Mouse (Mus musculus) lung, embryonic 14.5 days (tissue): ENCODE data around the gene Tmem121. TPM values are rescaled to one million over a fixed set of nuclear protein-coding genes. Genes with fewer than 3 reads are reported as not detected.

Experiments
- ATAC-seq: fragments of 200-750 bp; cut with Nextera tagmentation; 2 replicates; pipeline ENCODE4 v1.8.0; 2017; ENCODE audit warnings: mild to moderate bottlenecking, moderate TSS enrichment, moderate library complexity; ENCODE audit not compliant: insufficient read depth
- DNase-seq: peaks from one replicate; pipeline ENCODE4 v3.0.0-alpha.2; 2015
- H3K27ac ChIP-seq: fragments of 300-500 bp; sonication (generic); 2 replicates; pipeline ENCODE4 v1.5.1; 2014; ENCODE audit warnings: low read depth, mild to moderate bottlenecking, moderate library complexity
- H3K27me3 ChIP-seq: fragments of 300-500 bp; sonication (generic); 2 replicates; pipeline ENCODE4 v1.6.1; 2014; ENCODE audit warnings: low read length, control low read depth; ENCODE audit not compliant: insufficient read depth
- H3K36me3 ChIP-seq: fragments of 300-500 bp; sonication (generic); 2 replicates; pipeline ENCODE4 v1.6.1; 2014; ENCODE audit warnings: control low read depth; ENCODE audit not compliant: insufficient read depth
- H3K4me1 ChIP-seq: fragments of 300-500 bp; sonication (generic); 2 replicates; pipeline ENCODE4 v1.6.1; 2014; ENCODE audit warnings: antibody characterized with exemption, control low read depth; ENCODE audit not compliant: insufficient read depth
- H3K4me2 ChIP-seq: fragments of 300-500 bp; sonication (generic); 2 replicates; pipeline ENCODE4 v1.6.1; 2014; ENCODE audit warnings: mild to moderate bottlenecking
- H3K4me3 ChIP-seq: fragments of 300-500 bp; sonication (generic); 2 replicates; pipeline ENCODE4 v1.5.1; 2014; ENCODE audit warnings: low read depth, low read length
- H3K9ac ChIP-seq: fragments of 300-500 bp; sonication (generic); 2 replicates; pipeline ENCODE4 v1.6.1; 2014
- H3K9me3 ChIP-seq: fragments of 300-500 bp; sonication (generic); 2 replicates; pipeline ENCODE4 v1.6.1; 2016; ENCODE audit warnings: low read depth, low read length, control low read depth
- CTCF ChIP-seq: IDR thresholded peaks from 2 replicates; pipeline ENCODE4 v1.5.1; 2016; ENCODE audit warnings: antibody characterized with exemption, low read depth
- WGBS: fragments of 180-500 bp; shearing (Covaris S2); extraction: QIAGEN DNeasy Blood & Tissue Kit; methylation state at CpG from one replicate; pipeline ENCODE4 v1.1.7; 2014; 5-methylcytosine and 5-hydroxymethylcytosine counted together
- polyA plus RNA-seq: library from polyadenylated mRNA; unstranded; fragments of >200 nt; fragmentation: Nextera tagmentation; extraction: Ambion mirVana; gene quantifications from 2 replicates; pipeline ENCODE4 v1.2.1, GENCODE M21; 2014

Gene Tmem121
- polyA plus RNA-seq, 1 experiment from 2014 or later = 6.1 TPM

DNA sequence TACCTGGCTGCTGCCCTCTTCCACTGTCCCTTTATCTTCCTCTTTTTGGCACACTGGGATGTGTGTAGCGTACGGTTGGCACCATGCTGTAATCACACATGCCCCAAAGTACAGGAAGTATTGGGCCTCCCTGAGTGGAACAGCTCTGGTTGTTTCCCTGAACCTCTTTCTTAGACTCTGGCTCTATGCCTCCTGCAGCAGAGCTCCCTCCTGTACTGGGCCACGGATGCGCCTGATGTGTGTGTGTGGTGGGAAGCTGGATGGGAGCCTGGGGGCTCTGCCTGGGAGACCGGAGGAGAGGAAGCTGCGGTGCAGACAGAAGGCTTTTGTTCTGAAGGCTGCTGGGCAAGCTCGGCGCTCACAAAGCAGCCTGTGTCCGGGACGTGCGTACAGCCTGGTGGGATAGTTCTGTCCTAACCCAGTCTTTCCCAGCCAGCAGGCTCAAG lies 22.1 kb upstream of the Tmem121 start:
- no peak overlapping the region for H3K9ac ChIP-seq
- no peak for DNase-seq
- H3K4me1 ChIP-seq = no peaks in the 10 kb centered on the region
- no peak overlapping the region for H3K27ac ChIP-seq
- no peak overlapping the region for H3K4me3 ChIP-seq
- TF ChIP-seq CTCF = no peak
- H3K36me3 ChIP-seq = peaks cover 29% of the 10 kb centered on the region; the same call in 1 of the 2 replicates
- no peak for ATAC-seq
- H3K9me3 ChIP-seq = no peaks in the 10 kb centered on the region
- WGBS = 82% methylated on average over 11 of the region's 11 CpGs
- no peak overlapping the region for H3K4me2 ChIP-seq
- no peaks in the 10 kb centered on the region for H3K27me3 ChIP-seq

DNA sequence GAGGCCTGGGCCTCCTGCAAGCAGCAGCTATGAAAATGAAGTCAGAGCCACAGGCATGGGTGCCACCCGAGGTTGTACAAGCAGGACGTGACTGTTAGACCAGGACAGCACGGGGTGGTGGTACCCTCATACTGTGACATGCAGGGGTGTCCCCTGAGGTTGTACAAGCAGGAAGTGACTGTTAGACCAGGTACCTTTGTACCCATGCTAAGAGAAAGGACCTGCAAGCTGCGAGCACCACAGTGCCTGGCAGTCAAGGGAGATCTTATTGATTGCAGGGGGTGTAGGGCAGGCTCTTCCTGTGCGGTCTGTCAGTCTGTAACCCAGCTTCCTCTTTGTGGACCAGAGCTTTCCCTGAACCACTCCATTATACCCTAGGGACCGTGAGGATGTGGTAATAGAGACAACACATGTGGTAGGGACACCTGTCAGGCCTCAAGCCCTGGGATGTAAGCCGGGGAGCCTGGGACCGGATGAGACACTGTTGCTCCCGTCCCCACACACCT lies 17.6 kb upstream of the Tmem121 start:
- H3K27ac ChIP-seq = no peak overlapping the region
- 73% methylated on average over 9 of the region's 9 CpGs for WGBS
- H3K36me3 ChIP-seq = peaks cover 13% of the 10 kb centered on the region; the same call in 1 of the 2 replicates
- no peaks in the 10 kb centered on the region for H3K27me3 ChIP-seq
- DNase-seq (no peak), ATAC-seq (peak; percentile 35; the same call in 1 of the 2 replicates)
- no peak overlapping the region for H3K9ac ChIP-seq
- no peak overlapping the region for H3K4me3 ChIP-seq
- H3K4me2 ChIP-seq = no peak overlapping the region
- H3K9me3 ChIP-seq = no peaks in the 10 kb centered on the region
- TF ChIP-seq CTCF = no peak
- H3K4me1 ChIP-seq = no peaks in the 10 kb centered on the region

DNA sequence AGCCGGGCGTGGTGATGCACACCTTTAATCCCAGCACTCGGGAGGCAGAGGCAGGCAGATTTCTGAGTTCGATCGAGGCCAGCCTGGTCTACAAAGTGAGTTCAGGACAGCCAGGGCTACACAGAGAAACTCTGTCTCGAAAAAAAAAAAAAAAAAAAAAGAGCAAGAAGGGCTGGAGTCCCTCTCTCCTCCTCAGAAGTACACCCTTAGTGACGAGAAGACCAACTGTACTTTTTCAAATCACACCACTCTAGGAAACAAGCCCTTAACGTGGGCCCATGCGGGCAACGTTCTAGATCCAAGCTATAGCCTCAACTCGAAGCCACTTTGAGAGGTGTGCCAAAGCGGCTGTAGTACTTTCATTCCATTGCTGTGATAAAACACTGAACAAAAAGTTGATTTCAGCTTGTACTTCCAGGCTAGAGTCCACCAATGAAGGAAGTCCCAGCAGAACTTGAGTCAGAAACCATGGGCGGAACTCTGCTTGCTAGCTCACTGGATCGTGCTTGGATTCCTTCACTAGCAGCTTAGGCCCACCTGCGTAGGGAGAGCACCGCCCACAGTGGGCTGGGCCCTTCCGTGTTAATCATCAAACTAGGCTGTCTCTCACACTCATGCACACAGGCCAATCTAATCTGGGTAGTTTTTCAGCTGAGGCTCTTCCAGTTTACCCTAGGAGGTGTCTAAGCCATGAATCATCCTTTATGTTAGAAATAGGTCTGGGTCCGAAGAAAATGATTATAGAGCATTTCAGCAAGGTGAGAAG lies 8.6 kb upstream of the Tmem121 start:
- no peaks in the 10 kb centered on the region for H3K4me1 ChIP-seq
- no peak for ATAC-seq
- DNase-seq = no peak
- H3K9me3 ChIP-seq = no peaks in the 10 kb centered on the region
- no peak overlapping the region for H3K9ac ChIP-seq
- no peaks in the 10 kb centered on the region for H3K36me3 ChIP-seq
- no peaks in the 10 kb centered on the region for H3K27me3 ChIP-seq
- no peak overlapping the region for H3K27ac ChIP-seq
- TF ChIP-seq CTCF = no peak
- H3K4me3 ChIP-seq = no peak overlapping the region
- no peak overlapping the region for H3K4me2 ChIP-seq
- 80% methylated on average over 18 of the region's 18 CpGs for WGBS

DNA sequence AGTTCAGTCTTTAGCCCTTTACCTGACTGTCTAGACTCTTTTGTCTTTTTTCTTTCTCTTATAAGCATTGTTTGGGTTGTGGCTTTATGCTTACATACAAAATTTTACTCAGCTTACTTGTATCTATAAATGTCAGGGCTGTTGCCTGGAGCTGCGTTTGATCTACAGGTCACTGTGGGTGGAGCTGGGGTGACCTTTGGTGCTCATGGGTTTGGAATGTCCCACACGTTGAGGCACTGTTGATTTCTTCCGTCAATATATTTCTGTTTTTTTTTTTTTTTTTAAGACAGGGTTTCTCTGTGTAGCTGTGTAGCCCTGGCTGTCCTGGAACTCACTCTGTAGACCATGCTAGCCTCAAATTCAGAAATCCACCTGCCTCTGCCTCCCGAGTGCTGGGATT lies 4.7 kb upstream of the Tmem121 start:
- no peak overlapping the region for H3K4me3 ChIP-seq
- H3K9me3 ChIP-seq = no peaks in the 10 kb centered on the region
- no peaks in the 10 kb centered on the region; the same call in 1 of the 2 replicates for H3K4me1 ChIP-seq
- H3K36me3 ChIP-seq = no peaks in the 10 kb centered on the region
- DNase-seq (no peak), ATAC-seq (no peak)
- H3K27me3 ChIP-seq = peaks cover 7% of the 10 kb centered on the region
- no peak overlapping the region for H3K4me2 ChIP-seq
- H3K9ac ChIP-seq = no peak overlapping the region
- no peak overlapping the region for H3K27ac ChIP-seq
- no peak for TF ChIP-seq CTCF
- 39% methylated on average over 4 of the region's 4 CpGs for WGBS

- no peak for DNase-seq
- Histone ChIP-seq H3K9me3 (no peaks in the 10 kb centered on the region), H3K4me1 (peaks cover 7% of the 10 kb centered on the region; the same call in 1 of the 2 replicates), H3K27ac (no peak overlapping the region), H3K9ac (no peak overlapping the region), H3K36me3 (no peaks in the 10 kb centered on the region), H3K27me3 (peaks cover 25% of the 10 kb centered on the region), H3K4me2 (no peak overlapping the region; the same call in 1 of the 2 replicates), H3K4me3 (no peak overlapping the region; the same call in 1 of the 2 replicates)
- WGBS = 61% methylated on average over 5 of the region's 5 CpGs
- no peak for TF ChIP-seq CTCF
- no peak for ATAC-seq
These were observed 785 bp upstream of the Tmem121 start for GRCm38 (mm10) chr12:113184945-113185344.

DNA sequence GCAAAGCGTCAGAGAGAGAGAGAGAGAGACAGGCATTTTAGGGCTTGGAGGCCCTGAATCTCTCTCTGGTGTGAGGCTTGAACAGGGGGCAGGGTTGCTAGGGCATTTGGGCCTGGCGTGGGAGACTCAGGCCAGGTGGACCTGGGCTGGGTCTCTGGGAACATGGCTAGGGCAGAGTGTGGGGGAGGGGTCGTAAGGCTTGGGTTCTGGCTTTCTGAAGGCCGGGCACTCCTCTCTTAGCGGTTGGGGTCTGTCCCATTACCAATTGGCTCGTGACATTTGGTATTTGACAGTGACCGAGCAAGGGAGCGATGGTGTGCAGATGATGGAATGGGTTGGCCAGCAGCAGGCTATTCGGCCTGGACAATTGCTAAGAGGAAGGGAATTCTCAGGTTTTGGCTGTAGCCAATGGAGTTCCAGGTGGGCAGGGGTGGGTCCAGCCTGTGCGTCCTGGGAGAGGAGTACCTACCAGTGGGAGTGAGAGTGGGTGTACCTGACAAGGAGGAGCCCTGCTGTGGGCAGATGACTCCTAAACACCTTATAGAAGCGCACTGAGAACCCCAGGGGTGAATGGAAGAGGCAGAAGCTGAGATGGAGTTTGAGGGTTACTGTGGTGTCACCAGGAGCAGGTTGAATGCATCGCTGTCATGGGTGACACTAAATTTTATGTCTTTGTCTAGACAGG lies 738 bp downstream of the Tmem121 start:
- no peak for DNase-seq

GRCm38 (mm10) chr12:113187011-113187375 lies 1.3 kb downstream of the Tmem121 start:
- 48% methylated on average over 4 of the region's 4 CpGs for WGBS
- peaks cover 25% of the 10 kb centered on the region for H3K27me3 ChIP-seq

More for the DNA sequence above, 738 bp downstream of the Tmem121 start:
- peak overlapping the region; percentile 92 for H3K4me2 ChIP-seq
- ATAC-seq = no peak
- H3K4me3 ChIP-seq = peak overlapping the region; percentile 57
- no peak overlapping the region for H3K27ac ChIP-seq
- H3K36me3 ChIP-seq = no peaks in the 10 kb centered on the region
- peaks cover 25% of the 10 kb centered on the region for H3K27me3 ChIP-seq
- peaks cover 7% of the 10 kb centered on the region; the same call in 1 of the 2 replicates for H3K4me1 ChIP-seq
- no peaks in the 10 kb centered on the region for H3K9me3 ChIP-seq
- TF ChIP-seq CTCF = no peak
- H3K9ac ChIP-seq = peak overlapping the region; percentile 57
- 41% methylated on average over 12 of the region's 12 CpGs for WGBS

More at GRCm38 (mm10) chr12:113187011-113187375, 1.3 kb downstream of the Tmem121 start:
- ATAC-seq (no peak), DNase-seq (no peak)
- no peak overlapping the region for H3K27ac ChIP-seq
- peaks cover 7% of the 10 kb centered on the region; the same call in 1 of the 2 replicates for H3K4me1 ChIP-seq
- H3K9ac ChIP-seq = no peak overlapping the region; the same call in 1 of the 2 replicates
- no peak for TF ChIP-seq CTCF
- H3K9me3 ChIP-seq = no peaks in the 10 kb centered on the region
- H3K4me3 ChIP-seq = peak overlapping the region; percentile 36
- no peaks in the 10 kb centered on the region for H3K36me3 ChIP-seq
- peak overlapping the region; percentile 92 for H3K4me2 ChIP-seq
